Mouse (Mus musculus) heart, postnatal 4 days (tissue): Measurements from ENCODE around the gene Fbrsl1. TPM values are rescaled to one million over a fixed set of nuclear protein-coding genes. Genes with fewer than 3 reads are reported as not detected.

ENCODE experiments used
- DNase-seq: peaks from one replicate; pipeline ENCODE4 v3.0.0; 2021
- total RNA-seq, 2 experiments: library from RNA; stranded (reverse); gene quantifications; 2 replicates each; pipeline ENCODE4 v1.2.3; 2021

The Fbrsl1 gene
- total RNA-seq, 2 experiments from 2014 or later = 49.7 to 52.2 TPM

DNA sequence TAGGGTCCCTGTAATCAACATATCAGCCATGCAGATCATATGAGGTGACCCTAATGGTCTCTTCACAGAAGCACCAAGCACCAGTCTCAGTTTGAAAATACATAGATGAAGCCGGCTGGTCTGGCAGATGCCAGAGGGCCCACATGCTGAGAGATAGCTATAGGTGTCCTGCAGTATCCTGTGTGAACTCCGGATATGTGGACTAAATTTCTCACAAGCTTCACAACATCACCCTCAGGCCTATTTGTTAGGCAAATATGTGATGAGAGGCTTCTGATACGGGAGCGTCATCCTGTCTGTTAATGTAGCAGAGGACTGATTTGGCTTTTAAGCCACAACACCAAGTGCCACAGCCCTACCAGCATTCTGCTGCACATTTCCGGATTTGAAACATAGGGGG, 37.9 kb downstream of the Fbrsl1 start:
- DNase-seq = no peak

GRCm38 (mm10) chr5:110408967-110409366, 39.3 kb downstream of the Fbrsl1 start:
- no peak for DNase-seq

DNA sequence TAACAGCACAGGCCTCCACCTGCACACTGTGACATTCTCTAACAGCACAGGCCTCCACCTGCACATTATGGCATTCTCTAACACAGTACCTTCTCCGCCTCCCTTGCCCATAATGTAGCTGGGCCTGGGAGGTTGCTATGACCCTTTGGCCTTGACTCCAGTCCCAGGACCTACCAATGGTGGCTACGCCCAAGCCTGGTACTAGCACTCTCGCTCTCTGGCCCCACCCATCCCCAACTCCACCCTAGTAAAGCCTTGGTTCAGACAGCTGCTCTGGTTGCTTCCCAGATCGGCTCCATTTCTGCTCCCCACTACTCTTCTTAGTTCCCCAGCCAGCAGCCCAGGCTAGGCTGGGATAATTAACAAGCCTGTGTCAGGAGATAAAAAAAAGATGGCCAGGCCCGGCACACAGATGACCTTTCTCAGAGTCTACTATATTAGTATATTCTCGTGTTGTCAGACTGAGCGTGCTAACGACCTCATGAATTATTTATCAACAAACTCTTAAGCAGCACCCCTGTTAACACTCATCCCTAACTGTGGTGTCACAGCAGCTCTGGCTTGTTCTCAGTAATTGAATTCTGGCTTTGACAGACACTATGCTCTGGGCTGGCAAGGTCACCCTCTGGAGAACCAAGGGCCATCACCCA, 42.1 kb downstream of the Fbrsl1 start:
- no peak for DNase-seq

DNA sequence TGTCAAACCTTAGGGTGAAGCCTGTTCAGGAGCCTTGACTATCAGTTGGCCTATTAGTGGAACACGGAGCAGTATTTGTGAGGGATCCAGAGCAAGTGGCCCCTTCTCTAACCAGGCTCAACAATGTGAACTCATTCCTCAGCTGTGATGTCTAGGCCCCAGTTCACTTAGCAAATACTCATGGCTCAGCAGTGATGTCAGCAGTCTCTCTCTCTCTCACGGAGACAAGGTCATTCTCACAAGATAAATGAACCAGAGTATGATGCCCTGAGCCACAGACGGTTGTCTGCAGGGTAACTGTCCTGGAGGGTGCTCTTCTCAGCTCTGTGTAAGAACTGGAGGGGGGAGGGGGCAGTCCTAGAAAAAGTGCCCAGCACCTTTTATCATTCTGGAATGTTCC, 44.4 kb downstream of the Fbrsl1 start:
- no peak for DNase-seq

DNA sequence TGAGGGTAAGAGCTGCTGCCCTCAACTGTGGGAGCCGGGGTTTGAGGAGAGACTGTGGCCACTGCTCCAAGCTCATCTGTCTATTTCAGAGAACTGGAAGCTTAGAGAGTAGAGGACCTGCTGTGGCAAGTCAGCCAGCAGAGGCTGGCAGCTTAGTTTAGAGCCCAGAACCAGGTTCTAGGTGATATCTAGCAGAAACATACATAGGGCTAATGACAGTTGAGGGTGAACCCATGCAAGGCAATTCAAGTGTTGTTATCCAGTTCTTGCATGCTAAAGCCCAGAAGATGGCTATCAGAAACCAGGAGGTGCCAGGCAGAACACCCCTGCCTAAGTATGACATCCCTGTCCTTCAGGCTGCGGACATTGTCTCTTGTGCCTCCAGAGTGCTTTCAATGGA, 45.7 kb downstream of the Fbrsl1 start:
- no peak for DNase-seq

DNA sequence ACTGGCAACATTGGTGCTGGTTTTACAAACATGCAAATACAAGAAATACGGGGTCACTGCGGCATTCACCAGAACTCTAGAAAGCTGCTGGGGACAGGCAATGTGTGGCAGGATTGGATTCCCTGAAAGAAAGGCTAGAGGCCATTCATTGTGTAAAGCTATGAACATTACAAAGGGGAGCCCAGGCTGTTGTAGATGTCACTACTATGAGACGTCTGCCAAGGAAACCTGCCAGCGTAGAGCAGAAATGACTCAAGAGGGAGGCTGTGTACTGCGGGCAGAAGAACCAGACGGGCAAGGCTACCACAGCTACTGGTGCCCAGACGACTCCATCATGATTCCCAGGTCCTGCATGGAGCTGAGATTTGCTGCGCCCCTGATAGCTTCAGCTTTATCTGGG, 47.2 kb downstream of the Fbrsl1 start:
- DNase-seq = no peak

DNA sequence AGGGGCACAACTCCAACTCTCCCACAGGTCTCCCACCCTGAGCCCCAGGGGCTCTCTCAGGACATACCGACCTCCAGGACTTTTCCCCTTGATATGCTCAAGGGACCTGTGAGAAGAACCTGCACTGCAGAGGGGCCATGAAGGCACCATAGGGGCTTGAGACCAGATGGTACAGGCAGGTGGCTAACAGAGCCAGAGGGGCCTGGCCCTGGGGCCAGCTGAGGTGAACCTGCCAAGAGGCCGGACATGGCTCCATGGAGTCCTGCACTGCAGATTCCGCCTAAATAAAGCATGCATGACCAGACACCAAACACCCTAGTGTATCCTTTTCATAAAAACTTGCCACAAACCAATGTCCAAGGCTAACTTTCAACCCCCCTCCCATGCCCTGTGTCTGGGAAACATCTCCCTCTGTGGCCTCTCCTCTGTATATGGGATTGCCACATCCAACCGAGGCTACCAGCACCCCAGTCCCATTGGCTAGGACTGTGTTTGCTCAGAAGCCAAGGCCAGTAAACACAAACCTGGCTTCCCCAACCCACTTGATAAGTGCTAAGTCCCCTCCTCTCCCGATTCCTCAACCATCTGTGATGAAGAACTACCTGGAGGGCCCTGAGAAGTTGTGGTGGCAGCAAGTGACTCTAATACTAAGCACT, 53.2 kb downstream of the Fbrsl1 start:
- no peak for DNase-seq

- DNase-seq = no peak
These were observed 55.6 kb downstream of the Fbrsl1 start for GRCm38 (mm10) chr5:110392727-110393126.

DNA sequence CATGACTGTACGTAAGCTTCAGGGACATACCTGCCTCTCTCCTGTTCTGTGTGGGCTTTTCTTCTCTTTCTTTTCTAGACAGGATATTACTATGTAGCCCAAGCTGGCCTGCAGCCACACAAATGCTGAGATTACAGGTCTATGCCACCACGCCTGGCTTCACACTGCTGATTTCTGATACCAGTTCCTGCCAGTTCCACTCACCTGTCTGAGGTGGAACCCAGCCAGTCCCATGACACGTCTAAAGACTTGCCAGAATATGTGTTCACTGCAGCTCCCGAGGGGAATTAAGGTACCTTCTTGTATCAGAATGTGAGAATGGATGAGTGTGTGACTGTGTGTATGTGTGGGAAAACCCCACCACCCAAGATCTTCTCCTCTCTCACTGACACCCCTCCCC, 57.7 kb downstream of the Fbrsl1 start:
- DNase-seq = no peak

GRCm38 (mm10) chr5:110387332-110387731, 61.0 kb downstream of the Fbrsl1 start:
- no peak for DNase-seq

- DNase-seq = peak; percentile 75
These were observed 61.7 kb downstream of the Fbrsl1 start for GRCm38 (mm10) chr5:110386371-110387330.

DNA sequence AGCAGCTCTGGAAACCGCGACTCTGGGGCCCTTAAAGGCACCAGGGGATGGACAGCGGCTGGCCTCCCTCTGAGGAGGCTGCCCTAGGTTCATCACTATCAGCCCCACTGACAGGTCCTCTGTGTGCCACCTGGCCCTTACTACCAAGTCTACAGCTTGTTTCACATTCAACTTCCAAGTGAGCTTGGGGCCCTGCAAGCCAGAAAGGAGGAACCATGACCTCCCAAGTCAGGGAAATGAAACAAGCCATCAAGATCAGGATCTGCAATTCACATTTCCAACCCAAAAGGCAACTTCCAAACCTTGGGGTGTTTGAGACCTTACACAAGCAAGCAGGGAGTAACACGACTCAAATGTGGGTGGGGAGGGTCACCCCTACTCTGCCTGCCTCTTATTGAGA, 63.0 kb downstream of the Fbrsl1 start:
- DNase-seq = no peak

DNA sequence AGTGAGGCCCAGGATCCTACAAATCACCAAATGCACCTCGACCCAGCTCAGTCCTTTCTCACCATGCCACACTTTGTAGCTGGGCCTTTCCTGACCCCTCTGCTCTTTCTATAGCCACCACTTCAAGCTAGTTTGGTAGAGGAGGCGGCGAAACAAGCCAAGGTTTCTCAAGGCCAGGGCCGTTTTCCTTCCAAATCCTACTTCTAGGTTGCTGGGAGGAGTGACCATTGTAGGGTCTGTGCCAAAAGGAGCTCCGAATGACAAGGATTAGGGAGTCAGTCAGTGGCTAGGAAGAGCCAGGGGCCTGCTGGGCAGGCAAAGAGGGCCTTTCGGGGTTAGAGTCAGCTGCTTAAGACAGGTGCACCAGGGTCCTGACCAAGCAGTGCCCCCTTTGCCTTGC, 63.8 kb downstream of the Fbrsl1 start:
- no peak for DNase-seq

- no peak for DNase-seq
These were observed 68.5 kb downstream of the Fbrsl1 start for GRCm38 (mm10) chr5:110379823-110380222.

DNA sequence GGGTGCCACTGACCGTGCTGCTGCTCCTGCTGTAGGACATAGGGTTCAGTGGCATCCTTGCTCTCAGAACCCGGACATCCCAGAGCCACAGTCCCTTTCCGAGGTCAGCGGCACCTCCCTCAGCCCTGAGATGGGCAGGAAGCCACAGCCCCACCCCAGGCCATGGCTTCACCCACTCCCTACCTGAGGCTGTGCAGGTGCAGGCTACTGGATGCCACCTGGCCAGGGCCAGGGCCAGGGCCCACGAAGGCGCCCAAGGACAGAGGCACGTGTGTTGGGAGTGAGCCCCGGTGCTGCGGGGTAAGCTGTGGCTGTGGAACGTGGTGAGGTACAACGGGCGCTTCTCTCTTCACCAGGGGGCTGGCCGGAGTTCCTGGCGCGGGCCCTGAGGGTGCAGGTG, 69.2 kb downstream of the Fbrsl1 start:
- DNase-seq = no peak

GRCm38 (mm10) chr5:110378181-110378583, 70.1 kb downstream of the Fbrsl1 start:
- DNase-seq = no peak

DNA sequence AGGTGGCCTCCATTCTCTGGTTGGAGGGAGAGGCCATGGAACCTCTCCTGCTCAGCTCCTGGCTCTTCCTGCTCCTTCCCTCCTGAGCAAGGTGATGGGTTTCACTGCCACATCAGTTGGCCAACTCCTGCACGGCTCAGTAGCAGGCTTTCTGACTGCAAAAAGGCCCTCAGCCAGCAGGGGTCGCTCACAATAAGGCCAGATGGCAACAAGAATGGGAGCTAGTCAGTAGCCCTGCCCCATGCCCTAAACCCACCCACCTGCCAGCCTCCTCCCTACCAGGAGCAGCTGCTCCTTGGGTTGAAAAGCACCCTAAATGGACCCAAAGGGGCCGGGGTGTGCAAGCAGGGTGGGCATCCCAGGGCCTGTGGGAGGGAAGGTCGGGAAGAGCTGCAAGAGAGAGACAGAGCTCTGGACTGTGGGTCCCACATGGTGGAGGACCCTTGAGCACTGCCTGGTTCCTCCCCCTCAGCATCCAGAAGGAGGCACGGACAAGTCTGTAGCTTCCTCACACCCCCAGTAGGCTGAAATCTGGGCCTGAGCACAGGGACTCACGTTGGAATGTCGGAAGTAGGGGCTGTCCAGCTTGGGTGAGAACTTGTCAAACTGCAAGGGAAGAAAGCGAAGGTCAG, 71.4 kb downstream of the Fbrsl1 start:
- DNase-seq = peak; percentile 85

DNA sequence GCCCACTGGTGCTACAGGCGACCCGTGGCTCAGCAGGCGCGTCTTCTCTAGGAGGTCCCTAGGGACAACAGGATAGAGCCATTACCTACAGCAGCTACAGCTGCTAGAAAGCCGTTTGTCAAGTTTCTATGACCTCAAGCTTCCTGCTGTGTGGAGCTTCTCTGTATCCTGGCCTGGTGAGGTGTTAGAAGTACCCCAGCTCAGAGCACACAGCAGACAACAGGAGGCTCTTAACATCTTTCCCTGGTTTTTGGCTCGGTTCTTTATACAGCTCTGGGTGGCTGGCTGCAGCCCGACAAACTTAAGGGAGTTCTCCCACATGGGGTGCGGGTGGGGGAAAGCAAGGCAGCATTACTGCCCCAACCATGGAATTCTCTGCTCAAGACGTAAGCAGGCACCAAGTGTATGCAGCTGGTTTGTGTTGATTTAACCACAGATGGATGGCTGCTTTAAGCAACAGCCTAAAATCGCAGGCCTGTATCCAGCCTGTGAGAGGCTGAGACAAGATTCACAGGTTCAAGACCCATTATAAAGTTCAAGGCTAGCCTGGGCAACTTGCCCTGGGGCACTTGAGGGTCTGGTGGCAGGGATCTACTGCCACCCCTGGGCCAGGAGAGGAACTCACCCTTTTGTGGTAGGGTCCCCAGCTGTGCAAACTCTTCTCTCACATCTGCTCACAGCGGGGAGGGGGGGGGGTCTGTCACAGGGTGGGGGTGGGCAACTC, 84.3 kb downstream of the Fbrsl1 start:
- DNase-seq = no peak

DNA sequence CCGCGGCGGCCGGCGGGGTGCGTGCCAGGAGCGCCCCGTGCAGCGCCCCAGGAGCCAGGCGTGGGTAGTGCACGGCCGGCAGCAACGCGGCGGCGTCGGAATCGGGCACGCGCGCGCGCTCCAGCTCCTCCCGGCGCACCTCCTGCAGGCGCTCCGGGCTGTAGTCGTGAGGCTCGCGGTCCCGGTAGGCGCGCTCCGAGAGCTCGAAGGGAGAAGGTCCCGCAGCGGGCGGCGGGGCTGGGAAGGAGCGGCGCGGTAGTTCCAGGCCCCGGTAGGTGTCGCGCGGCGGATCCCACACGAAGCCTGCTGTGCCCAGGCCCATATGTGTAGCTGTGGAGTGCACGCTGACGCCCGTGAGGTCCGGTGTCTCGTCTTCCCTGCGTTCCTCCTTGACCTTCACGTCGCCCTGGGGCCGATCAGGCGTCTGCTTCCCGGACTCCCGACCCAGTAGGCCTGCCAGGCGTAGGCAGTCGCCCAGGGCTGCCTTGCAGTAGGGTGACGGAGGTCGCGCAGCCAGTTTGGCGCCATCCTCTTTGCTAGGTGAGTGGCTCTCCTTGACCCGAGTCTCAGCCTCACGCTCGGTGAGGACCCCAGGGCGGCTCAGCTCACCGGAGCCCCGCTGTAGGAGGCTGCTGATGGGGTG, 85.0 kb downstream of the Fbrsl1 start:
- peak; percentile 86 for DNase-seq

DNA sequence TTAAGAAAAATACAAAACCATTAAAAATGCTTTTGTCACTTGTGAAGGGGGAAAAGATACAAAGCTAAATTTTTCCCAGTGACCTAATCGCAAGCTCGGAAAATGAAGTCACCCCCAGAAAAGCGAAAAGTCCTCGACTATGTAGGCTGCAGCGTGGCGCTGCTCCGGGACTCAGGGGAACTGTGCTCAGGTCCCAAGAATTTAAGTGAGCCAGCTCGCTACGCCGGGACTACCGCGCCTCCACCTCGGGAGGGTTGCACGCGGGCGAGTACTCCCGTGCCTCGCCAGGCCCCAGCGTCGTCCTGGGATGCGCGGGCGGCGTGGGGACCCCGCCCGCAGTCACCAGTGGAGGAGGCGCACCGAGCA, 85.5 kb downstream of the Fbrsl1 start:
- no peak for DNase-seq

- no peak for DNase-seq
These were observed 86.8 kb downstream of the Fbrsl1 start for GRCm38 (mm10) chr5:110361465-110361864.
